21 mouse cellular contexts compared by ENCODE assay signal in the genomic region with DNA sequence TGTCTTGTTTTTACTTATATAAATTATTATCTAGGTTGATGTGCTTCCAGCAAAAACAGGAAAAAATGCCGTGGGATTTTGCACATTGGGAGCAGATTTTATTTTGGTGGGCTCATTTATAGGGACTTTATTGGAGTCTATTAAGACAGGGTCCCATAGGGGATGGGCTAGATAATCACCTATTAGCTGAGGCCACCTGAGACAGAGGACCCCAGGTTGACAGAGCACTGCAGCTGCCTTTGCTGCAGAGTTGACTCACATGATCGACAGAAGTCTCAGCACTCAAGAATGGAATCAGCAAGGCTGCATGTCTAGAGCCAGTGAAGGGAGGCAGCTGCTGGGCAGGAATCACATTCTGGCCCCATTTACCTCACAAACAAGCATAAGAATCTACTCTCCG.
DNase-seq lines count a peak whose midpoint lies in the region.
"Had no signal": no experiment of that assay in that cellular context is flagged by ENCODE, and none has a peak within 500 bp of the region (broad histone marks: within the 10 kb centered on the region; RNA-seq: fewer than 3 reads in every experiment).

No protein-coding gene starts in this region.

- H3K27me3 ChIP-seq in heart, embryonic 10.5 days (ENCODE audit: insufficient read depth, poor library complexity, severe bottlenecking), result no peaks in the 10 kb centered on the region
- H3K27me3 ChIP-seq: heart, embryonic 15.5 days; limb, embryonic 12.5 days; midbrain, embryonic 12.5 days had no signal

- intact Hi-C loops in heart, postnatal 14 days (cut with DNase I), result no loop called here

- H3K9me3 ChIP-seq in heart, embryonic 10.5 days, result no peaks in the 10 kb centered on the region
- H3K9me3 ChIP-seq: heart, embryonic 15.5 days; limb, embryonic 12.5 days; midbrain, embryonic 12.5 days had no signal

- peak; percentile 3 for DNase-seq in gastrocnemius, postnatal 10 days
- no peak for DNase-seq in gastrocnemius, adult 8-10 months (ENCODE audit: low spot score in 2 of 2)
- DNase-seq in heart, postnatal 14 days, result peak; percentile 21 to 40
- no peak for DNase-seq in heart, embryonic 10.5 days (ENCODE audit: low spot score)
- peak; percentile 16 to 18 for DNase-seq in kidney, postnatal 4 days
- no peak for DNase-seq in kidney, postnatal 36 days
- peak; percentile 8 for DNase-seq in heart, postnatal 4 days
- DNase-seq in thymus, postnatal 0 days (ENCODE audit: low spot score), result no peak
- DNase-seq: adrenal gland, postnatal 14 days; cerebellum, adult 9-10 months; forebrain, postnatal 0 days; gastrocnemius, postnatal 36 days; kidney, adult 11 months; kidney, postnatal 14 days; layer of hippocampus, postnatal 36 days; liver, postnatal 0 days; lung, postnatal 10 days; thymus, postnatal 14 days had no signal

- no peaks in the 10 kb centered on the region for H3K36me3 ChIP-seq in heart, embryonic 10.5 days
- H3K36me3 ChIP-seq: heart, embryonic 15.5 days; limb, embryonic 12.5 days; midbrain, embryonic 12.5 days had no signal

- no peak overlapping the region for H3K27ac ChIP-seq in heart, embryonic 10.5 days
- H3K27ac ChIP-seq: heart, embryonic 15.5 days; limb, embryonic 12.5 days; midbrain, embryonic 12.5 days had no signal

- 68% methylated on average over 3 of the region's 3 CpGs for WGBS in heart, embryonic 10.5 days

- H3K4me3 ChIP-seq in heart, embryonic 10.5 days, result no peak overlapping the region
- H3K4me3 ChIP-seq: heart, embryonic 15.5 days; limb, embryonic 12.5 days; midbrain, embryonic 12.5 days had no signal

- no peaks in the 10 kb centered on the region for H3K4me1 ChIP-seq in heart, embryonic 10.5 days
- H3K4me1 ChIP-seq: midbrain, embryonic 12.5 days had no signal

Comparison
In these comparisons a context has a peak if more than half of its experiments do, and no peak if none do; other contexts are left out.
1. DNase-seq: peak in gastrocnemius, postnatal 10 days (single experiment), heart, postnatal 14 days (2 of 2), kidney, postnatal 4 days (2 of 2) and heart, postnatal 4 days (single experiment); none in gastrocnemius, adult 8-10 months (0 of 2), heart, embryonic 10.5 days (single experiment), kidney, postnatal 36 days (0 of 2) and thymus, postnatal 0 days (single experiment).